Mouse (Mus musculus) natural killer cell, adult 2 months (primary cell): ENCODE results near the gene Zcchc17.
A peak's percentile ranks its signal among the peaks of the same experiment; 100 is the strongest.

ENCODE experiments used
- DNase-seq, 2 experiments: peaks; one replicate each; pipeline ENCODE4 v3.0.0; 2022; ENCODE audit warnings: low spot score in 2 of 2

Zcchc17 gene

DNA sequence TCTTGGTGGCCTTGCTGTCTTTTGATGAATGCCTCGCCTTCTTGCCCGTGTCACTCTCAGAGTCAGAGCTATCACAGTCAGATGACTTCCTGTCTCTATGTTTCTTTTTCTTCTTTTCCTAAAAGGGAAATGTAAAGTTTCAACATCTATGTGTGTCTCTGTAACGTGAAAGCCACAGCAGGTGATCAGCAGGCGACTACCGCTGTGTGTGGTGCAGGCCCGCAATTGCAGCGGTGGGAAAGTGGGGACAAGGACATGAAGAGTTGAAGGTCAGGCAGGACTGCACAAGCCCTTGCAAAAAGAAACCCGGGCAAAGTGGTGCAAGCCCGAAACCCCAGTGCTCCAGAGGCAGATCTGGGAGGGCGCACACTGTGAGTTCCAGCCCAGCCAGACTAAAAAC is 43.1 kb downstream of the Zcchc17 start:
- no peak for DNase-seq

GRCm38 (mm10) chr4:130315771-130316527 is 43.8 kb downstream of the Zcchc17 start:
- no peak for DNase-seq

DNA sequence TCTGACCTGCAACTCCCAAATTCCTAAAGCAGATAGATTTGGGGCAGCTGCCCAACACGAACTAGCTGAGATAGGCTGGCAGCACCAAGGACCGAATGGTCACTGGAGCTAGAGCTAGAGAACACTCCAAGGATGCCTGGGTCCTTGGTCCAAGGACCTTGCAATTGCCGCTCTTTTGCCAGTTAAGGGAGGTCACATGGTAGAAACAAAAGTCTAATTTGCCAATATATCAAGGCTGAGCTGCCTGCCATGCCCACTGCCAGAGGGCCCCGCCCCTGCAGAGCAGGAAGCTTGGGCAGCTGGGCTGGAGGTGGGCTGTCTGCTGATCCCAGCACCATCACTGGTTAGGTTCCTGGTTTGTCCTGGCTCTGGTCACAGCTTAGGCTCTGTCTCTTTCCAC is 46.2 kb downstream of the Zcchc17 start:
- DNase-seq: no peak

DNA sequence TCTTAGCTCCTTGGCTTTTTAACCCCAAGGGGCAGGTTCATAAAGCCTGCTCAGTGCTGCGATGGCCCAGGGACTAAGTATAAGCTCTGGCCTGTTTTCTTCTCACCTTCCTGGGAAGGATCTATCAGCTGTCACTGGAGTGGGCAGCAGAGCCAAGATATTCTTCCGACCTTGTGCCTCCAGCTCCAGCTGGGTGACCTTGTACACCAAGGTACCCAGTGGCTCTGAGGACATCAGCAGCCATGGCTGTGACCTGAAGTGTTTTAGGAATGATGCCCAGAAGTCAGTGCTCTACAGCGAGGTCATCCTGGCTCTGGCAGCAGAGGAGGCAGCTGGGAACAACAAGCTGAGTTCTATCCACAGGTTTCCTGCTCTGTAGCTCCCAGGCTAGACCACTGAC is 47.2 kb downstream of the Zcchc17 start:
- DNase-seq: no peak

DNA sequence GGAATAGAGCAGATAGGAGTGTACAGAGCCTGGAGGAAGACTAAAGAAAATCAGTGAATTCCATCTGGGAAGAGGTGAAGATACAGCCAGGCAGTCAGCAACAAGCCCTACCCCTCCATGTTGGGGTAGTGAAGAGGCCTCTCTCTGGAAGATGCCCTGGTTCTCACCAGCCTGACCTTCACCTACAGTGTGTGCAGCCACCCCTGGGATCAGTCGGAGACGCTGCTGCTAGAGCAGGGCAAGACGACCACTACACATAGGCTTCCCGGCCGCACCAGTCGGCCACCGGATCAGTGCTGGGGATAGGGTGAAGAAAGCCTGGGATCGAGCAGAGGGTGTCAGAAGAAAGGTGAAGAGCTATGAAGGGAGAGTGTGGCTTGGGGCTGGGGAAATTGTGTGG is 50.5 kb downstream of the Zcchc17 start:
- DNase-seq: no peak

- no peak for DNase-seq
Measured at GRCm38 (mm10) chr4:130308231-130309081, 51.3 kb downstream of the Zcchc17 start, which contains the start of the genes Fabp3 and Gm10570. Gene Fabp3 (plus strand): TSS chr4:130308595. Gene Gm10570 (minus strand): TSS chr4:130308674.

GRCm38 (mm10) chr4:130307851-130308230 is 51.9 kb downstream of the Zcchc17 start:
- DNase-seq: no peak

DNA sequence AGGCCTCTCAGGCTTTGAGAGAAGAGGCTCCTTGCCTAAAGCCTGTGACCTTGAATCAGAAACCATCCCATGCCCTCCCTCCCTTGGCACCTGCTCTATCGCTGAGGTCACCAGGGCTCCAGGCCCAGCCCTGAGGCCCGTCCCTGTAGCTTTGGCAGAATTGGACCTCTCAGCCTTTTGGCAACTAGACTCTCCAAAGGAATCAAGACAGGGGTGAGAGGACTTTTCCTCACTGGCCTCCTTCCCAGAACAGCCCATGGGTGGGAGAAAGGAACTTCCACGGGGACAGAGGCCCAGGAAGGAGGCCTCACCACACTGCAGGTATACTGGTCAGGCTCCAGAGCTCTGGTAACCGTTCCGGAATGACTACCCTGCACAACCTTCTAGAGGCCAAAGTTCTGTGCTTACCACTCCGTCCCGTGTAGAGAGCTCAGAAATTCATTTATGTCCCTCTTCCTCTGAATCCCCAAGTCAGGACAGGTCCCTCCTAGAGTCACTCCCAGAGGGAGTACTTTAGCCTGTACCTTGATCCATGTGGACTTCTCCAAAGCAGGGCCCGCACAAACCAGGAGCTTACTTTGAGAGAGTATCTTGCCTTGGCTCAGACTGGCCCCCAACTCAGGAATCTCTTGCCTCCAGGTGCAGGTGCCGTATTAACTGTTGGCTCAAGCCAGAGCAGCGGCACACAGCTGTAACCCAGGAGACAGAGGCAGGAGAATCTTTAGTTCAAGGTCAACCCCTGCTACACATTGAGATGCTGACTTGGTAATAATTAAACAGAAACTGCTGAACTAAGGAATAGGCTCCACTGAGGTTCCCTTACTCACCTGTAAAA is 52.7 kb downstream of the Zcchc17 start:
- DNase-seq: no peak

DNA sequence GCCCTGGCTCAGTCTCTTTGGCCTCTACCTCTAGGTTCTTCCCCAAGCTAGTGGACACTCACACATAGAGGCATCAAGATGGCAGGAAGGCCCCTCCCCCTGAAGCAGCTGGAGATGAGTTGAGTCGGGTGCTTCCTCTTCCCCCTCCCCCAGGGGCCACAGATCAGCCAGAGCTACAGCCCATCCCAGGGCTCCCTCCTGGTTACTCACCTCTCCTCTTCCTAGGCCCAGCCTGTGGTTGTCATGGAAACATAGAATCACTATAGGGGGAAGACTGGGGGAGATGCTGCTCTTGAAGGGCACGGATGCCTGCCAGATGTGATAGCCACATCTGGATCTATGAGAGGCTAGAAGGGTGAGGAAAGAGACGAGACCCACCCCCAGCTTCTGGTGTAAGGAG is 55.0 kb downstream of the Zcchc17 start:
- no peak for DNase-seq

- no peak for DNase-seq
Measured at GRCm38 (mm10) chr4:130302285-130302870, 57.4 kb downstream of the Zcchc17 start.

DNA sequence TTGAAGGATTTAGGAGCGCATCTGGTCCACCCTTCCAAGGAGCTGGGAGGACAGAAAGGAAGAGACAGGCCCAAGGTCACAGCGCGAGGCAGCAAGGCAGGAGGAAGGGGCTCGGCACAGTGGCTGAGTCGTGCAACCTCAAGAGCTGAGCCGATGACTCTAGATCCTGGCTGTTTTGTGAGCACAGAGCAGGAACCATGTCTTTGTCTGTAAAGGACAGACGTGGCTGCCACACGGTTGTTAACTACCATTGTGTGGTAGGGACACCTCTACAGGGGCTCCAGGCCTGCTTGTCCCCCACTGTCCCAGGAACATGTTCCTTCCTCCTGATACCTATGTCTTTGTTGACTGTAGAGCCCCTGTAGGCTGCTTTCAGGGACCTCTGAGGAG is 60.1 kb downstream of the Zcchc17 start:
- DNase-seq: no peak

DNA sequence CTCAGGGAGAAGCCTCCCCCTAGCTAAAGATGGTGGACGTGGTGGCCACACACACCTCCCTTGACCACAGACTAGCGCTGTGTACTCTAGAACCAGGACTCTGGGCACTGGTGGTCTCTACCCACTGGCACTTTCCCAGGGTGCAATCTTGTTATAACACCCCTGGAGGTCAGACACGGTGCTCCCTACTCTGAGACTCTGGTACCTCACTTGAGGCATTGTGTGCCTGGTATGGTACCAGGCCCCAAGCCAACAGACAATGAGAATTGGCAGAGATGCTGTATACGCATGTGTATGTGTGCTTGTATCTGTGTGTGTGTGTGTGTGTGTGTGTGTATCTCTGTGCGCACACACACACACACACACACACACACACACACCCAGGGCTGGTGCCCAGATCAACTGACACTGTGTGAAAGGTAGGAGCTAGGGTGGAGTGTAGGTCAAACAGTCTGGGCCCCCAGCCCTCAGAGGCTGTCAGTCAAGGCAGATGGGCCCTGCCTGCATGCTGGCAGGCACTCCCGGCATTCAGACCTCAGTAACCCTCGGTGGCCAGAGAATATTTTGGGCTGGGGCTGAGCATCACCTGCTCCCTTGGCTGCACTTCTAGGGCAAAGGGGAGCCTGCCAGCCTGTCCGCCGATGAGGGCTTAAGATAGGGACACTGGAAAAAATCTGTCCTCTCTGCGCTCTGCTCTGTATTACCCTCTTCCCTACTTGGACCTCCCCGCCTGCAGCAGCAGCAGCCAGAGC is 60.7 kb downstream of the Zcchc17 start:
- DNase-seq: no peak

DNA sequence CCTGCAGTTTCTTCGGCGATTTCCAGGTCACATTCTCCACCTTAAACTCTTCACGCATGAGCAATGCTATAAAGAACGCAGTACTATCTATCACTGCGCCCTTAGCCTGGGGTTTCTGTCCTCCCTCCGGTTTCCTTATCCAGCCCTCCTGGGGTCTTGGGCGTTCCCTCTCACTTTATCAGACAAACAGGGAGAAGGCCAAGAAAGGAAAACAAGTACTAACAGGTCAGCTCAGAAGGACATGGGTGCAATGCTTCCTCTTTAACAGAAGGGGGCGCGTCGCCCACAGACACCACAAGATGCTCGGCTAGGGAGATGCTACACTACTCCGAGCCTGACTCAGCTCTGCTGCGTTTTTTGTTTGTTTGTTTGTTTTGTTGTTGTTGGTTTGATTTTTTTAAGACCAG is 62.6 kb downstream of the Zcchc17 start:
- no peak for DNase-seq

DNA sequence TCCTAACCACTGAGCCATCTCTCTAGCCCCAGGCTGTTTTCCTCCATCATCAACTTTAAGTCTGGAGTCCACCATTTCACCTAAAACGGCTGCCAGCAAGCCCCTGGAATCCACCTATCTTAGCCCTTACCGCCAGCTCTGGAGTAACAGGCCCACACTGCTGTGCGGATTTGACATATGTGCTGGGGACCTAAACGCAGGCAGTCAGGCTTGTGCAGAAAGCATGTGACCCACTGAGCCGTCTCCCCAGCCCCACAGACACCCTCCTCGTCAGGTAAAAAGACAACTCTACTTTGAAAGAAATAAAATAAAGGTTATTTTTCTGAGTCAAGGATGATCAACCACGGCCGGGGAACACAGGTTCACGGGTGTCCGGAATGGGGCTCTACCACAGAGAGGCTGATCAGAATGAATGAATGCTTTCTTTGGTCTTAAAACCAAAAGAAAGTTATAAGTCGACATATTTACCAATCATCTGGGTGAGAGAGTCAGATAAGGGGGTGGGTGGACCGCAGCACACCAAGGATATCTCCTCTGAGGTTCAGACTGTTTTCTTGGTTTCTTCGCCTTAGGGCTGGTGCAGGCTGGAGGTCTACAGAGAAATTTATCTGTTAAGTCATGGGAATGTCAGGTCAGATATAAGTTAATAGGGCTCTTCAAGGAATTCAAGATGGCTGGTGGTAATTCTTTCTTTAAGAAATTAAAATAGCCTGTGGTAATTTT is 63.3 kb downstream of the Zcchc17 start:
- DNase-seq: no peak

DNA sequence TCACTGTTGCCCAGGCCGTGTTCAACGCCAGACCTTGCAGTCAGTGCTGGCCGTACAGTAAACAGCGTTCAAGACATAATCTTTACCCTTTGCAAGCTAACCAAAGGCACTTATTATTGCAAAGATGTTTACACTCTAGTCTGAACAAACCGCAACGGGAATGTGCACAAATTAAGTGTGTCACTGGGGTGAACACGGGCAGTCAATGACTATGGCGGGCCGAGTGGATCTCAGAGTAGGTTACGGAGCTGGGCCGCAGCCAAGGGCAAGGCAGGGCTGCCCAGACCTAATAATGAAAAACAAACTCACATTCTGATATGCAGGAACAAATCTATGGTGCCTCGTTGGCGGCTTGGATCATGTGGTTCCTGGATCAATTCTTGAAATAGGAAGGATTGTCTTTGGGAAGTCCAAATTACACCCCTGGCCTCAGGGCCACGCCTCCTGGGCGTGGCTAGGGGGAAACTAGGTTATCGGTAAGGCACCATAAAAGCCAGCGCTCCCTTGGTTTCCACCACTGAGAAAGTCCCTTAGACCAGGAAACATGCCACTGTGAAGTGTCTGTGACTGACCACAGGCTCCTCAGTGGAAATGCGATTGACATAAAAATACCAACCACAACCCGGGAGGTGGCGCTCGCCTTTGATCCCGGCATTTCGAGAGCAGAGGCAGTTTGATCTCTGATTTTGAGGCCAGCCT is 64.5 kb downstream of the Zcchc17 start:
- DNase-seq: no peak

GRCm38 (mm10) chr4:130294513-130294912 is 65.2 kb downstream of the Zcchc17 start:
- DNase-seq: no peak

DNA sequence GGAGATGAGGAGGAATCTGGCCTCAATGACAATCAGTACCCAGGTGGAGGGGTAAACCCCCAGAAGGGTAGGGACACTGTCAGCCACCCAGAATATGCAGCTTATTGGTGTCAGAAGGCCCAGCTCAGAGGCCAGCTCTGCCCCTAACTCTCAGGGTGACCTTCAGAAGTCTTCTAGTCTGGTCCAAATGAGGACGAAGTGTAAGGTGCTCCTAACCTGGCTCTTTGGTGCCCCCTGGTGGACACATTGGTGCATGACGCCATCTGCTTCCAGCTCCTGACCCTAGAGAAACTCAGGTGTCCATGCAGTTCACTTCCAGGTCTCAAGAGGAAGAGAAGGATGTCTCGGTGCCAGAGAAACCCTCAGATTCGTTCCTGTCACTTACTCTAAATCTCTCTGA is 67.5 kb downstream of the Zcchc17 start:
- DNase-seq: peak; percentile 35 to 61

- no peak for DNase-seq
Measured at GRCm38 (mm10) chr4:130289824-130290223, 69.9 kb downstream of the Zcchc17 start.

- DNase-seq: no peak
Measured at GRCm38 (mm10) chr4:130286531-130286930, 73.2 kb downstream of the Zcchc17 start.

DNA sequence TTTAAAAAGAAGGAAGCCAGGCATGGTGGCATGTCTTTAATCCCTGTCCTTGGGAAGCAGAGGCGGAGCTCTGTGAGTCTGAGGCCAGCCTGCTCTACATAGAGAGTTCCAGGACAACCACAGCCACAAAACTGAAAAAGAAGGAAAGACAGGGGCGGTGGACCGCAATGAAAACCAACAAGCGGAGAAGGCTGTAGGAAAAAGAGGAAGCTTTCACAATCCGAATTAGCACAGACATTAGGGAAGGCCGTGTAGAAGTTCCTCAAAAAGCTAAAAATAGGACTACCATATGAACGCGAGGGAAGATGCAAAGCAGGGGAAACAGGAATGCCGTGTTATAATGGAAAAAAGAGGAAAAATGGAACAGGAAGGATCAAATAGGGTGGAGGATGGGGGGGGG is 75.9 kb downstream of the Zcchc17 start:
- no peak for DNase-seq
